Mouse (Mus musculus): ENCODE data around the gene Exosc5. TPM values are rescaled to one million over a fixed set of nuclear protein-coding genes. Genes with fewer than 3 reads are reported as not detected.

Exosc5 gene
- polyA plus RNA-seq, 1 experiment from 2014 or later = 86.4 TPM

DNA sequence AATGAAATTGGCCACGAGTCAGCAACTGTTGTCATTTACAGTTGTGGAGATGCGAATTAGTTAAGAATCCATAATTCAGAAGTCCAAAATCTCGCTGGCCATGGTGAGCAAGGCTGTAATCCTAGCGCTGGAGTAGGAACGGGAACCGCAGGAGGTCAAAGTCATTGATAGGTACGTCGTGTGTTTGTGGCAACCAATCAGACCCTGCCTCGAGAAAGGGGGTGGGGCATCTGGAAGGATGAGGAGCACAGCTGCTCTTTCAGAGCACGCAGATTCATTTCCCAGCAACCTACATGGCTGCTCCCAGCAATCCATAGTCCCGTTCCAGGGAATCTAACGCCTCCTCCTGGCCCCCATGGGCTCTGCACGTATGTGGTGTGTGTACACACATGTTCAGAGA is 40.9 kb downstream of the Exosc5 start:
- H3K36me3 ChIP-seq = peaks cover 18% of the 10 kb centered on the region
- WGBS = 60% methylated on average over 13 of the region's 13 CpGs
- H3K9me3 ChIP-seq = peaks cover 5% of the 10 kb centered on the region; the same call in 1 of the 2 replicates
- H3K4me2 ChIP-seq = no peak overlapping the region
- H3K27ac ChIP-seq = no peak overlapping the region
- peaks cover 11% of the 10 kb centered on the region for H3K27me3 ChIP-seq
- no peak for ATAC-seq (ENCODE audit: insufficient number of reproducible peaks, insufficient read depth, low FRiP score, low TSS enrichment, low read depth)
- H3K4me3 ChIP-seq = no peak overlapping the region
- H3K4me1 ChIP-seq = peaks cover 8% of the 10 kb centered on the region; the same call in 1 of the 2 replicates
- no peak overlapping the region for H3K9ac ChIP-seq

DNA sequence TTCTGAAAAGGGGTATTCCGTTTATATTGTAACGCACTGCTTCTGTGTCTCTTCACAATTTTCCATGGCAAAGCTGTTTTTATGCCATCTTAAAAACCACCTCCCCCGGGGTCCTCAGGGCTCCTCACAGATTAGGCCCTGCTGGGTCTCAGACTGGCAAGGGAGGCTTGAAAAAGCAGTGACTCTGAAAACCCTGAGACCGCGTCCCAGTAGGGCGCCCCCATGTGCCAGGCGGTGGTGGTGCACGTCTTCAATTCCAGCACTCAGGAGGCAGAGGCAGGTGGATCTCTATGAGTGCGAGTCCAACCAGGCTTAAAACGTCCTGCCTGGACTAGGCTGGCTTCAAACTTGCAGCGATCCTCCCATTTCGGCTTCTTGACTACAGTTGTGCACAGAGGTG is 41.8 kb downstream of the Exosc5 start:
- Histone ChIP-seq H3K4me3 (no peak overlapping the region), H3K9me3 (peaks cover 5% of the 10 kb centered on the region; the same call in 1 of the 2 replicates), H3K4me1 (peaks cover 11% of the 10 kb centered on the region; the same call in 1 of the 2 replicates), H3K27ac (no peak overlapping the region), H3K27me3 (peaks cover 11% of the 10 kb centered on the region), H3K36me3 (peaks cover 18% of the 10 kb centered on the region), H3K9ac (no peak overlapping the region), H3K4me2 (no peak overlapping the region)
- no peak for ATAC-seq (ENCODE audit: insufficient number of reproducible peaks, insufficient read depth, low FRiP score, low TSS enrichment, low read depth)
- WGBS = 72% methylated on average over 12 of the region's 12 CpGs

DNA sequence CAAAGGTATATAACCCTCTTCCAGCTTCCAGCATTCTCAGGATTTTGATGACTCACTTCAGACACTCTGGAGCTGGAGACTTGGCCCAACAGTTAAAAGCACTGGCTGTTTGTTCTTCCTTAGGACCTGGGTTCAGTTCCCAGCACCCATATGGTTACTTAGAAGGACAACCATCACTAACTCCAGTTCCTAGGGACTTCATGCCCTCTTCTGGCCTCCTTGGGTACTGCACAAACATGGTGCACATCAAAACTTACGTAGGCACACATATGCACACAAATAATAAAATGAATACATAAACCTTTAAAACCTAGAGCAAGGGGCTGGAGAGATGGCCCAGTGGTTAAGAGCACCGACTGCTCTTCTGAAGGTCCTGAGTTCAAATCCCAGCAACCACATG is 43.4 kb downstream of the Exosc5 start:
- Histone ChIP-seq H3K4me2 (no peak overlapping the region), H3K27me3 (peaks cover 11% of the 10 kb centered on the region), H3K36me3 (peaks cover 14% of the 10 kb centered on the region), H3K4me3 (no peak overlapping the region), H3K9me3 (peaks cover 5% of the 10 kb centered on the region; the same call in 1 of the 2 replicates), H3K4me1 (peaks cover 11% of the 10 kb centered on the region; the same call in 1 of the 2 replicates), H3K27ac (no peak overlapping the region), H3K9ac (no peak overlapping the region)
- 96% methylated on average over 2 of the region's 2 CpGs for WGBS
- ATAC-seq (ENCODE audit: insufficient number of reproducible peaks, insufficient read depth, low FRiP score, low TSS enrichment, low read depth) = no peak

DNA sequence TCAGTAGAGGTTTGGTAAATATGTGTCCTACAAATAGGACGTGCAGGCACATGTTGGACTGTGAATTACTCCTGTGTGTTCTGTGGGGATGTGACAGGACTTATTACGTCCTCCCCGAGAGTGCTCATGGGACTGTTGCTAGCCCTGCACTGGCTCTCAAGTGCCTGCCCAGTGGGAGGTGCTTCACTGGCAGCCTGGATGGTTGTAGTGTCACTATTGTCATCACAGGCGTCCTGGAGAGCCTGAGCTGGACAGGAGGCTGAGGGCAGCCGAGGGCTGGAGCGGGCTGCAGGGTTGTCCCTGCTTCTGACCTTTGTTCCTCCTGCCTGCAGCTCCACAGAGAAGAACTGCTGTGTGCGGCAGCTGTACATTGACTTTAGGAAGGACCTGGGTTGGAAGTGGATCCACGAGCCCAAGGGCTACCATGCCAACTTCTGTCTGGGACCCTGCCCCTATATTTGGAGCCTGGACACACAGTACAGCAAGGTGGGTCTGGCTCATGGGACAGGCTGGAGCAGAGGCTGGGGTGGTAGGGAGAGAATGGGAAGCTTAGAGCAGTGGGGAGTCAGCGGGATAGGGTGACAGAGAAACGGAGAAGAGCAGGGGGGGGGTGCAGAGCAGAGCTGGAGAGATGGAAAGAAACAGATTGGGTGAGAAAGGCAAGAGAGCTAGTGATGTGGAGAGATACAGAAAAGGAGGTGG is 45.0 kb downstream of the Exosc5 start:
- H3K4me2 ChIP-seq = no peak overlapping the region
- H3K27me3 ChIP-seq = peaks cover 11% of the 10 kb centered on the region
- no peak overlapping the region for H3K4me3 ChIP-seq
- no peak overlapping the region for H3K9ac ChIP-seq
- no peak for ATAC-seq (ENCODE audit: insufficient number of reproducible peaks, insufficient read depth, low FRiP score, low TSS enrichment, low read depth)
- peaks cover 23% of the 10 kb centered on the region for H3K4me1 ChIP-seq
- no peak overlapping the region for H3K27ac ChIP-seq
- peaks cover 5% of the 10 kb centered on the region; the same call in 1 of the 2 replicates for H3K9me3 ChIP-seq
- H3K36me3 ChIP-seq = peaks cover 7% of the 10 kb centered on the region
- 28% methylated on average over 10 of the region's 10 CpGs for whole genome bisulfite sequencing

DNA sequence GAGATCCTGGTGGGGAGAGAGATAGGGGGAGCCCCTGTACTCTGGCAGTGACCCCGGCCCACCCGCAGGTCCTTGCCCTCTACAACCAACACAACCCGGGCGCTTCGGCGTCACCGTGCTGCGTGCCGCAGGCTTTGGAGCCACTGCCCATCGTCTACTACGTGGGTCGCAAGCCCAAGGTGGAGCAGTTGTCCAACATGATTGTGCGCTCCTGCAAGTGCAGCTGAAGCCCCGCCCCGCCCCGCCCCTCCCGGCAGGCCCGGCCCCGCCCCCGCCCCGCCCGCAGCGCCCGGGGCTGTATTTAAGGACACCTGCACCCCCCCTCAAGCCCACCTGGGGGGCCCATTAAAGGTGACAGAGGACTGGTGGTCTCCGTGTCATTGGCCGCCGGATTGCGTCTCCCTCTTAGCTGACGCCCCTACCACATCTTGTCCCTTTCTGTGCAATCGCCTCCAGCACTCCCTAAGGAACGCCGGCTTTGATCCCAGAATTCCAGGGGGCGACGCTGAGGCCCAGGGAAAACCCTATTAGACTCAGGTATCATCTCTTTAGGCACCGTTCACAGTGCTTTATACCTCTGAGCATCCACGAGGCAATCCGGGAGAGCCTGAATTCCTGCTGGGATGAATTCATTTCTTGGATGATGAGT is 45.9 kb downstream of the Exosc5 start:
- H3K36me3 ChIP-seq = peaks cover 7% of the 10 kb centered on the region
- peak overlapping the region; percentile 50 for H3K4me2 ChIP-seq
- 5% methylated on average over 32 of the region's 37 CpGs for WGBS
- H3K4me1 ChIP-seq = peaks cover 26% of the 10 kb centered on the region
- peaks cover 5% of the 10 kb centered on the region; the same call in 1 of the 2 replicates for H3K9me3 ChIP-seq
- H3K4me3 ChIP-seq = peak overlapping the region; percentile 7
- H3K9ac ChIP-seq = peak overlapping the region; percentile 21; the same call in 1 of the 2 replicates
- peaks cover 11% of the 10 kb centered on the region for H3K27me3 ChIP-seq
- no peak overlapping the region for H3K27ac ChIP-seq
- ATAC-seq (ENCODE audit: insufficient number of reproducible peaks, insufficient read depth, low FRiP score, low TSS enrichment, low read depth) = no peak

DNA sequence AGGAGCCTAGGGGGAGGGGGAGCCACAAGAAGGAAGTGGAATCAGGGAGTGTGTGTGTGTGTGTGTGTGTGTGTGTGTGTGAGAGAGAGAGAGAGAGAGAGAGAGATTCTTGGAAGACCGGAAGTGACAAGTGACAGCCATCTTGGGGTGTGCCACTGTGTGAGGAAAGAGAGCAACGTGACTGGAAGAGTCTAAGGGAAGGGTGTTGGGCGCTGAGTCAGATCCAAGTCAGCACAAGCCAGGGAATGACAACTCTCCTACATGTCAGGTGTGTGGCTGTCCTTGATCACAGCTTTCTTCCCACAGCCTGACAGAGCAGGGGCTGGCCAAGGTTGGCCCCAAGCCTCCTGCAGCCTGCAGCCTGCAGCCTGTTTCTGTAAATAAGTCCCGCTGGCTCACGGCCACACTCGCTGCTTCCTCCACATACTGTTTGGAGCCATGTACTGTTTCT is 46.9 kb downstream of the Exosc5 start:
- H3K27ac ChIP-seq = no peak overlapping the region
- no peak overlapping the region for H3K4me3 ChIP-seq
- H3K9ac ChIP-seq = no peak overlapping the region
- peaks cover 36% of the 10 kb centered on the region for H3K4me1 ChIP-seq
- H3K36me3 ChIP-seq = peaks cover 7% of the 10 kb centered on the region
- H3K9me3 ChIP-seq = peaks cover 5% of the 10 kb centered on the region; the same call in 1 of the 2 replicates
- peaks cover 11% of the 10 kb centered on the region for H3K27me3 ChIP-seq
- WGBS = 54% methylated on average over 6 of the region's 6 CpGs
- no peak for ATAC-seq (ENCODE audit: insufficient number of reproducible peaks, insufficient read depth, low FRiP score, low TSS enrichment, low read depth)
- no peak overlapping the region for H3K4me2 ChIP-seq

DNA sequence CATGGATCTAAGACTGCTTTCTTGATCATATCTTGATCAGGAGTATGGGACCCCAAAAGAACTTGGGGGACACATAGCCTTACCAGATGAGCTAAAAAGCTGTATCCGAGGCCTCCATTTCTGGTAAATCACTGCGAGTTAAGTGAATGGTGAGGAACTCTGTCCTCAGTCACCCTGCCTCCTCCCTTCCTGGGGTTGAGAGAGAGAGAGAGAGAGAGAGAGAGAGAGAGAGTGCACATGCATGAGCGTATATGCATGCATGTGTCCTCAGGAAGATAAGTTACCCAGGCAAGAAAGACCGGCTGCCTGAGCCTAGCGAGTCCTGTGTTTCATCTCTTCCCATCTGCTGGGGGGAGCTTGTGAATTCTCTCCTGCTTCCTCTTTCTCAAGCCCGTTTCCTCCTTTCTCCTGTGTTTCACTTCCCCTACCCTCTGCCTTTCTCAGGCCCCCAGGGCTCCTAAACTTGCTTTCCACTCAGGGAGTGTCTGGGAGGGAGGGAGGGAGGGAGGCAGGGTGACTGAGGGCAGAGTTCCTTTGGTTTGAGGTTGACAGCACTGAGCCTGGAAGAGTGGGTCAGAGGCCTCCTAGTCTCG is 47.7 kb downstream of the Exosc5 start:
- Histone ChIP-seq H3K27me3 (peaks cover 11% of the 10 kb centered on the region), H3K9ac (no peak overlapping the region), H3K4me3 (no peak overlapping the region), H3K36me3 (peaks cover 7% of the 10 kb centered on the region), H3K4me2 (no peak overlapping the region), H3K27ac (peak overlapping the region; percentile 80; the same call in 1 of the 2 replicates), H3K9me3 (peaks cover 5% of the 10 kb centered on the region; the same call in 1 of the 2 replicates), H3K4me1 (peaks cover 44% of the 10 kb centered on the region)
- no peak for ATAC-seq (ENCODE audit: insufficient number of reproducible peaks, insufficient read depth, low FRiP score, low TSS enrichment, low read depth)
- WGBS = 58% methylated on average over 7 of the region's 7 CpGs

DNA sequence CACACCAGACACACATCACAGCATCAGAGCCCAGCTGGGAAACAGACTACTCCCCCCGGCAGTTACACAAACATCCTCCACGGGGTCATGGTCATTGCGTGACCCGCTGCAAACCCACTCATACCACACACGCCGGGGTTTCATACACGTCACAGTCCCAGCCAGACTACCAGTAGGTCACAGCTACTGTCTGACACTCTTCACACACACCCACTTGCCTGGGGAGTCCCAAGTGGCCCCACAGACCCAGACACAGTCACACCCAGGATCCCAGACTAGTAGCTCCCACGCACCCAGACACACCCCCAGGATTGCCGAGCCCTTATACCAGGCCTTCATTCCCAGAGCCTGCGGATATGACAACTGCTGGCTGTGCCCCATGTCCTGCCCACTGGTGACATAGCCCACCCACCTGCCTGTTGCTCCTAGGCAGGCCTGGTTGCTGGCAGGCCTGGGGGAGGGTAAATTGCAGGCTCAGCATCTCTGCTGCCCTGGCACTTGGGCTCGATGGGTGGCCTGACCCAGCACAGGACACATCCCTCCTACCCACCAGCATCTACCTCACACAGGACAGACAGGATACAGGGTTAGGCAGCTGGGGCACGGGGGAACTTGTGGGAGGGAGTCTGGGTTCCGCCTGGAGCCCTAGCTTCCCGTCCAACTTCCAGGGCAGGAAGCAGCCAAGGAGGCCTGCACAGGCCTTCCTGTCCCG is 48.8 kb downstream of the Exosc5 start:
- Histone ChIP-seq H3K27ac (peak overlapping the region; percentile 80), H3K9me3 (no peaks in the 10 kb centered on the region), H3K4me2 (no peak overlapping the region), H3K27me3 (peaks cover 11% of the 10 kb centered on the region), H3K4me1 (peaks cover 55% of the 10 kb centered on the region), H3K9ac (0 out of 2 replicates have a peak overlapping the region, but pooled peaks have one; percentile 4), H3K36me3 (peaks cover 7% of the 10 kb centered on the region; the same call in 1 of the 2 replicates), H3K4me3 (no peak overlapping the region)
- ATAC-seq (ENCODE audit: insufficient number of reproducible peaks, insufficient read depth, low FRiP score, low TSS enrichment, low read depth) = no peak
- 50% methylated on average over 15 of the region's 15 CpGs for WGBS

DNA sequence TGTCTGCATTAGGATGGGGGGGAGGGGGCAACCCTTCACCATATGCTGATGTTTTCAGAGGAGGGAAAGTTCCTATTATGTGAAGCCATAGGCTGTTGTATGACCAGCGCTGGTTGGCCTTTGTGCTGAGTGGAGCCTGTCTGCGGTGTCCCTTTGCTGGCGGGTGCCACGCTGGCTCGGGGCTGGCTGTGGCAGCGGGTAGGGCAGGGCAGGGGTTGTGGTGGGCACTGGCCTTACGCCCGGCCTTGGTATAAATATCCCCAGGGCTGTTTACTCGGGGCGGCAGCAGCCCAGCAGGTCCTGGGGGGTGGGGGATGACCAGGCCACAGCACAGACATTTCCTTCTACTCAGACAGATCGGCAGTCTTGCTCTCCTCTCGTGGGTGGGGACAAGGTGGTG is 51.0 kb downstream of the Exosc5 start:
- no peak overlapping the region for H3K4me3 ChIP-seq
- no peaks in the 10 kb centered on the region; the same call in 1 of the 2 replicates for H3K27me3 ChIP-seq
- ATAC-seq (ENCODE audit: insufficient number of reproducible peaks, insufficient read depth, low FRiP score, low TSS enrichment, low read depth) = no peak
- H3K36me3 ChIP-seq = peaks cover 29% of the 10 kb centered on the region
- H3K4me1 ChIP-seq = peaks cover 48% of the 10 kb centered on the region
- peak overlapping the region; percentile 74; the same call in 1 of the 2 replicates for H3K27ac ChIP-seq
- WGBS = 6% methylated on average over 12 of the region's 12 CpGs
- H3K9ac ChIP-seq = peak overlapping the region; percentile 64
- H3K4me2 ChIP-seq = peak overlapping the region; percentile 37
- no peaks in the 10 kb centered on the region for H3K9me3 ChIP-seq

DNA sequence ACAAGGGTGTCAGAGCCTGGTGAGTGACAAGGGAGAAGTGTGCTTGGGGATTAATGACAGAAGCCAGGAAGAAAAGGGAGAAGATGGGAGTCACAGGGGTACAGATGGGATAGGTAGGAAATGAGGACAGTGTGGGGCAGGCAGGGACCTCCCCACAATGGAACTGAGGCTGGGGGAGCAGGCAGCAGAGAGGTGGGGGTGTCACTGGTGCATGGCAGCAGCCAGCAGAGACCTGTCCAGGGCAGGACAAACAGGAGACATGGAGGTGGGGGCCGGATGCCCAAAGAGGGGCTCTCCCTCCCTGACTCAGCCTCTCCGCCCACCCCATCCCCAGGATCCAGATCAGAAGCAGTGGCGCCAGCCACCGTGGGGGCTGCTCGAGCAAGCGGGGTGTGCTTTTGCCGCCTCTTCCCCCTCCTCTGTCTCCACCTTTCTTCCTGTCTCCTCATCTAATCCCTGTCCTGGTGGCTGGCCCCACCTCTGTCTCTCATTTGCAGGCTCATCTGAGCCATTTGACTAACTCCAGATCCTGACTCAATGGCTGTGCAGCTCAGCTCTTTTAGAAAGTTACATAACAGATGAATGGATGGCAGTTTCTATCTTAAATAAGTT is 51.7 kb downstream of the Exosc5 start:
- Histone ChIP-seq H3K27me3 (no peaks in the 10 kb centered on the region), H3K36me3 (peaks cover 36% of the 10 kb centered on the region), H3K4me1 (peaks cover 46% of the 10 kb centered on the region), H3K9me3 (no peaks in the 10 kb centered on the region), H3K27ac (peak overlapping the region; percentile 74), H3K4me3 (no peak overlapping the region), H3K9ac (peak overlapping the region; percentile 64), H3K4me2 (peak overlapping the region; percentile 37)
- WGBS = 4% methylated on average over 7 of the region's 7 CpGs
- peak; percentile 45; the same call in 1 of the 2 replicates for ATAC-seq (ENCODE audit: insufficient number of reproducible peaks, insufficient read depth, low FRiP score, low TSS enrichment, low read depth)

Measured in embryonic facial prominence, embryonic 13.5 days (tissue).